Mouse (Mus musculus): Measurements from ENCODE around the gene Acad10.

DNA sequence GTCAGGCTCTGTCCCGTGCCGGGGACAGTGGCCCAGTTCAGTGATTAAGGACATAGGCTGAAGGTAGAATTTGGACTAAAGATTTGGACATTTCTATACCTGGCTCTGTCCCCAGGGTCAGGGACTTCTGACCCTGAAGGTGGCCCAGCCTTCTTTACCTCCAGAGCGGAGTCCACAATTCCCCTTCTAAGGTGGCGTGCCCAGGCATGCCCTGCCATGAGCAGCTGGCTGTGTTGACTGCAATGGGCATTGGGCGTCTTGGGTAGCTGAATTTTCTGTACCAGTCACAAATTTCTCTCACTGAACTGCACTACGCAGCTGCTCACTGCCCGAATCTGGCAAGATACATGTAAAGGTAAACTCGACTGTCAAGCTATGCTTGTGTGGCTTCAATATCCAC lies 78.4 kb downstream of the Acad10 start:
- no peak for TF ChIP-seq CTCF (IDR thresholded peaks at IDR 0.05)
- no peak for TF ChIP-seq EP300 (IDR thresholded peaks at IDR 0.05)

Measured in lung, postnatal 0 days (tissue).